Mouse (Mus musculus) mouse trophoblast stem cell (cell line): Measurements from ENCODE around the gene Slc25a10.

Experiments used
- in situ Hi-C, 2 experiments: fragments of 300-500 bp; cut with MseI, MboI; formaldehyde crosslinking; loops; 2 replicates in 1 of 2; 3 replicates in 1 of 2; pipeline ENCODE4 v1.15.1; 2025

Slc25a10 gene

DNA sequence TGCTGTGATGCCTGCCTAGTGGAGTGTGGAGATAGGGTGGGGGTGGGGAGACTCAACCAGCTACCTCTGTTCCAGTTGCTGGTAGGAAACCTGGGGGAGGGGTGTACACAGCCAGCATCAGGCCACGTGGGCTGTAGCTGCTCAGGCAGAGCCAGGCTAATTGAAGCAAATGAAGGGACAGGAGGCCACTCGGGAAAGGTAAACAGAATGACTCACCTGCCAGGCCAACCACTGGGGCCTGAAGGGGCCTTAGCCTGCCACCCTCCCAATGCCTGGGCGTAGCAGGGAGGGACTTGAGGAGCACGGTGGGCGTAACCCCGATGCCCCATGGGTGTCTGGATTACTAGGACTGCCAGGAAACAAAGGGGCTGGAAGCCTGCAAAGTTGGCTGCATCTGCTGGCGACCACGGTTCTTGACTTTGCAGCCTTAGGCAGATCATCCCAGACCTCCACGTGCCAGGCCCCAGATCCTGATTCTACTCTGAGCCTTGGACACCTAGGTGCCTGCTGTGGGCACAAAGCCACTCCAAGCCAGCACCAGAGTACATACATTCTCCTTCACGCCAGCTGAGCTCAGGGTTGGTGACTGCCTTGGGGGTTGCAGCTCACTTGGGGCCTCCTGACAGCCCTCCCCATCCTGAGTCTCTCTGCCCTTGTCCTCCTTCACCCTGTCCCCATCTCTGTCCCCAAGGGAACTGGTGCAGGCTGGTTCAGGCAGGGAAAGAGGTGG, 47.8 kb downstream of the Slc25a10 start:
- in situ Hi-C loops: no loop called here

DNA sequence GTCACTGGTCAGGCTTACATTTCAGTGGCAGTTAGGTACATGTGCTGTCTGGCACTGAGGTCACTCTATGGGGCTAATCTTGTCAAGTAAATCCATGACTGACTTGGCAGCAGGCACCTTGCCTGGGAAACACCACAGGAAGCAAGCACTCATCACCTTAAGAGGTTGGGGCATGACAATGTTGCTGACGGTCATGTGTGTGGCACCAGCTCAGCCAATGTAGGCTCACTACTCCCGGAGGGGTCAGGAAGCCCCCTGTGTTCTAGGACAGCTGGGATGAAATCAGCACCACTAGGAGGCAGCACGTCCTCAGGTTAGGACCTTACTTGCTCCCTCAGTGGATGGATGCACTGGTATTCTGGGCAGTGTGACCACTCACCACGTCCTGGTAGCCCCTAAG, 50.3 kb downstream of the Slc25a10 start:
- in situ Hi-C loops: no loop called here

- in situ Hi-C loops: no loop called here
Measured at GRCm38 (mm10) chr11:120542376-120542775, 50.7 kb downstream of the Slc25a10 start.

DNA sequence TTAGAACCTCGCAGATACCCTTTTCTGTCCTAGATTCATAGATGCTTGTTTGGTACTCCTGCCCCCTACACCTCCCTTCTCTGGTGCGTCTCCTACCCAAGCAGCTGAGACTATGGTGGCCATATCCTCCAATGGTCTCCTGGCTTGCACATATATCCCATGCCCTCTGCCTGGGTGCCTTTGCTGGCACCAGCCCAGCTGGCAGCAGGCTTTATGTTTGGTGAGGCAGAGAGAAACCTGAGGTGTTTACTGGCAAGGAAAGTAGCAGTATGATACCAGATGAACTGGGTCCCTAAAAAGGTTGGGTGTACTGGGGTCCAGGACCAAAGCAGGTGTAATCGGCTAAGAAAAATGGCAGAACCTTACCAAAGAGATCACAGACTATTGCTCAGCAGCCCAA, 54.3 kb downstream of the Slc25a10 start:
- in situ Hi-C loops: no loop called here

DNA sequence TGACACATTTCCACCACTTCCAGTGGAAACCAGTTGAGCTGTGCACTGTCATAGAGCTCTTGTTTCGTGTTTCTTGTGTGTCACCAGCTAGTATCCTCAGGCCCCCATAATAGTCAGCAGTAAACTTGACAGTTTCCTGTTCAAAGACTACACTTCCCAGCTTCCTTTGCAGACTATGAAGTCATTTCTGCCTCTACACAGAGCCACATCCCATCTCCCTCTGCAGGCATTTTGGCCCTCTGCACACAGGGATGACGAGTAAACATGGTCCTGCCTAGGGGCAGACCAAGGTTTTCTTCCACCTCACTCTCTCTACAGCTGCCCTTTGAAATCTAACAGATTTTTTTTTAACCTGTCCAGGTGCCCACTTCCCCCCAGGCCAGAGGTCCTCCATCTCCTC, 55.8 kb downstream of the Slc25a10 start:
- in situ Hi-C loops: no loop called here

DNA sequence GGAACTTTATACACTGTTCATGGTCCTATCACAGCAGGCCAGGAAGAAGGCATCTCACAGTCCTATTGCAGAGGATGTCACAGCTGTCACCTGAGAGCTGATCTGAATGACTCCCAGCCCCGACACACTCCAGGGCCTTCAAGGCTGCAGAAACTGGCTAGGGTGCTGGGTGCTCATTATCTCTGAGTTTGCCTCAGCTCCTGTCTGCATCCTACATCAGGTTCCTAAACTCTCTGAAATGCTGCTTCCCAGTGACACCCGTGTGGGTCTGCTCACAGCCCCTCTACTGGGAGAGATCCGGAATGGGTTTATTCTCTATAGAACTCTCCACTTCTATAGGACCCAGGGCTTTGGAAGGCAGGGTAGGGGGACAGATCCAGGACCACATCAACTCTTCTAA, 56.6 kb downstream of the Slc25a10 start:
- in situ Hi-C loops: no loop called here

DNA sequence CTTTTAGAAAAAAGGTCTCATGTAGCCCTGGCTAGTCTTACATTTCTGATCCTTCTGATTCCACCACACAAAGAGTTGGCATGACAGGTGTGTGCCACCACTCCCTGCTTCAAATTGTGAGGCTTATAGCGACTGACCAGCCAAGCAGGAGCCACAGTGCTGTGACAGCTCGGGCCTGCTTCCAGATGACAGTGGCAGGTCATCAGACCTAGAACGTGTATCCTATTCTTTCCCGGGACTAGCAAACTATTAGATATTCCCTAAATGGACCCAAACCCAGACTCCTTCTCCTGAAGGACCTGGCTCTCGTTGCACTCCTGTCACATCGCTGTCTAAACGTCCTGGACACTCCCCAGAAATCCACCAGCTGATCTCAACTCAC, 57.1 kb downstream of the Slc25a10 start:
- in situ Hi-C loops: no loop called here
